Comparison of ENCODE assay signal across 14 mouse cellular contexts in genomic region chr2:167316724-167317187, GRCm38 (mm10). TPM values are rescaled to one million over a fixed set of nuclear protein-coding genes. Genes with fewer than 3 reads are reported as not detected.
DNase-seq lines count a peak whose midpoint lies in the region; ATAC-seq lines count a peak whose summit lies in the region.
"Had no signal": no experiment of that assay in that cellular context is flagged by ENCODE, and none has a peak within 500 bp of the region (broad histone marks: within the 10 kb centered on the region; RNA-seq: fewer than 3 reads in every experiment).

No protein-coding gene starts in this region.

- DNase-seq in hindbrain, embryonic 14.5 days (ENCODE audit: low spot score), result no peak
- DNase-seq in hindbrain, embryonic 11.5 days (ENCODE audit: low spot score), result no peak
- DNase-seq in brain, adult 2 months (ENCODE audit: low read depth, low spot score), result peak; percentile 87
- peak; percentile 83 to 87 for DNase-seq in cerebellum, postnatal 25 days
- no peak for DNase-seq in lung, postnatal 25 days (ENCODE audit: low spot score)
- DNase-seq in ovary, postnatal 36 days (ENCODE audit: low spot score), result no peak
- DNase-seq: right cerebral cortex, adult 18-20 months had no signal

- H3K27me3 ChIP-seq in hindbrain, embryonic 14.5 days (ENCODE audit: control insufficient read depth, insufficient read depth, low read length), result no peaks in the 10 kb centered on the region
- no peaks in the 10 kb centered on the region for H3K27me3 ChIP-seq in hindbrain, embryonic 11.5 days (ENCODE audit: control insufficient read depth, insufficient read depth, low read length)
- no peaks in the 10 kb centered on the region for H3K27me3 ChIP-seq in limb, embryonic 15.5 days
- H3K27me3 ChIP-seq: CH12.LX; heart, embryonic 15.5 days; liver, embryonic 15.5 days; midbrain, embryonic 15.5 days had no signal

- WGBS in hindbrain, embryonic 14.5 days, result 67% methylated on average over 3 of the region's 3 CpGs
- 75% methylated on average over 3 of the region's 3 CpGs for WGBS in hindbrain, embryonic 11.5 days
- WGBS in limb, embryonic 15.5 days, result 42% methylated on average over 3 of the region's 3 CpGs

- no peaks in the 10 kb centered on the region for H3K36me3 ChIP-seq in hindbrain, embryonic 14.5 days (replicated peaks; ENCODE audit: control insufficient read depth, insufficient read depth)
- no peaks in the 10 kb centered on the region for H3K36me3 ChIP-seq in hindbrain, embryonic 11.5 days (ENCODE audit: control insufficient read depth, insufficient read depth, low read length)
- H3K36me3 ChIP-seq in limb, embryonic 15.5 days, result no peaks in the 10 kb centered on the region
- H3K36me3 ChIP-seq: heart, embryonic 15.5 days; midbrain, embryonic 15.5 days had no signal

- H3K4me3 ChIP-seq in hindbrain, embryonic 14.5 days (replicated peaks; ENCODE audit: low read length), result no peak overlapping the region
- no peak overlapping the region for H3K4me3 ChIP-seq in hindbrain, embryonic 11.5 days (ENCODE audit: low read depth, low read length)
- H3K4me3 ChIP-seq in limb, embryonic 15.5 days, result no peak overlapping the region
- H3K4me3 ChIP-seq: heart, embryonic 15.5 days; liver, embryonic 15.5 days; midbrain, embryonic 15.5 days had no signal

- no peak overlapping the region for H3K27ac ChIP-seq in hindbrain, embryonic 14.5 days
- no peak overlapping the region for H3K27ac ChIP-seq in hindbrain, embryonic 11.5 days (ENCODE audit: low read depth, low read length)
- H3K27ac ChIP-seq in limb, embryonic 15.5 days, result no peak overlapping the region
- H3K27ac ChIP-seq: heart, embryonic 15.5 days; kidney, postnatal 0 days; liver, embryonic 15.5 days; midbrain, embryonic 15.5 days had no signal

- H3K4me2 ChIP-seq in hindbrain, embryonic 14.5 days (replicated peaks), result no peak overlapping the region
- no peak overlapping the region for H3K4me2 ChIP-seq in hindbrain, embryonic 11.5 days (replicated peaks; ENCODE audit: low read depth, low read length)
- no peak overlapping the region for H3K4me2 ChIP-seq in limb, embryonic 15.5 days
- H3K4me2 ChIP-seq: heart, embryonic 15.5 days; liver, embryonic 15.5 days; midbrain, embryonic 15.5 days had no signal

- peak; percentile 28; the same call in 1 of the 2 replicates for ATAC-seq in hindbrain, embryonic 14.5 days (ENCODE audit: low FRiP score)
- no peak for ATAC-seq in hindbrain, embryonic 11.5 days (ENCODE audit: low FRiP score)
- 0 out of 2 replicates have a peak, but pooled peaks have one; percentile 40 for ATAC-seq in limb, embryonic 15.5 days (ENCODE audit: insufficient number of reproducible peaks, low FRiP score, low TSS enrichment, low read depth)
- ATAC-seq in monocyte, adult 5-6 weeks (replicated peaks; ENCODE audit: insufficient number of reproducible peaks, low FRiP score, low TSS enrichment, poor library complexity, severe bottlenecking), result no peak
- ATAC-seq: midbrain, embryonic 15.5 days had no signal

- no peak overlapping the region for H3K9ac ChIP-seq in hindbrain, embryonic 14.5 days
- no peak overlapping the region for H3K9ac ChIP-seq in hindbrain, embryonic 11.5 days (ENCODE audit: low read depth, low read length)
- H3K9ac ChIP-seq in limb, embryonic 15.5 days, result no peak overlapping the region
- H3K9ac ChIP-seq: heart, embryonic 15.5 days; liver, embryonic 15.5 days; midbrain, embryonic 15.5 days had no signal

- no peaks in the 10 kb centered on the region for H3K9me3 ChIP-seq in hindbrain, embryonic 14.5 days (ENCODE audit: control insufficient read depth, low read length)
- H3K9me3 ChIP-seq in hindbrain, embryonic 11.5 days (ENCODE audit: control insufficient read depth, low read length), result no peaks in the 10 kb centered on the region
- no peaks in the 10 kb centered on the region for H3K9me3 ChIP-seq in limb, embryonic 15.5 days
- H3K9me3 ChIP-seq: heart, embryonic 15.5 days; liver, embryonic 15.5 days; midbrain, embryonic 15.5 days had no signal

- H3K4me1 ChIP-seq in hindbrain, embryonic 14.5 days (replicated peaks; ENCODE audit: control insufficient read depth, insufficient read depth, low read length), result peaks cover 34% of the 10 kb centered on the region
- 0 out of 2 replicates have a peak, but pooled peaks cover 2% of the 10 kb centered on the region for H3K4me1 ChIP-seq in hindbrain, embryonic 11.5 days (replicated peaks; ENCODE audit: control insufficient read depth, insufficient read depth, low read length)
- peaks cover 34% of the 10 kb centered on the region for H3K4me1 ChIP-seq in limb, embryonic 15.5 days

RNA-seq across cellular contexts. Expression of gene B4galt5, which starts 32.2 kb away (rescaled TPM):
- polyA plus RNA-seq in hindbrain, embryonic 14.5 days (2014; fragmentation: Nextera tagmentation; extraction: Ambion mirVana), result 24.7 and 33.3 TPM in 2 replicates
- polyA plus RNA-seq in hindbrain, embryonic 11.5 days (2014; fragmentation: Nextera tagmentation; extraction: Ambion mirVana), result 15.3 and 19.2 TPM in 2 replicates
- polyA plus RNA-seq in limb, embryonic 15.5 days (2015; fragmentation: Nextera tagmentation; extraction: Ambion mirVana), result 11.2 and 14.8 TPM in 2 replicates
- 107 to 198 TPM (median 140 TPM) in 3 replicates for total RNA-seq in monocyte, adult 5-6 weeks (2017)

Comparison
In these comparisons a context has a peak if more than half of its experiments do, and no peak if none do; other contexts are left out.
1. ATAC-seq: peak in hindbrain, embryonic 14.5 days (single experiment) and limb, embryonic 15.5 days (single experiment); none in hindbrain, embryonic 11.5 days (single experiment) and monocyte, adult 5-6 weeks (single experiment).
2. DNase-seq: peak in brain, adult 2 months (single experiment) and cerebellum, postnatal 25 days (2 of 2); none in hindbrain, embryonic 14.5 days (single experiment), hindbrain, embryonic 11.5 days (single experiment), lung, postnatal 25 days (single experiment) and ovary, postnatal 36 days (single experiment).